Mouse (Mus musculus) lung, postnatal 36 days (tissue): ENCODE results near the gene Hoxd8.

Source experiments
- DNase-seq: peaks from one replicate; pipeline ENCODE4 v3.0.0; 2022; ENCODE audit warnings: mixed read lengths

Gene Hoxd8

DNA sequence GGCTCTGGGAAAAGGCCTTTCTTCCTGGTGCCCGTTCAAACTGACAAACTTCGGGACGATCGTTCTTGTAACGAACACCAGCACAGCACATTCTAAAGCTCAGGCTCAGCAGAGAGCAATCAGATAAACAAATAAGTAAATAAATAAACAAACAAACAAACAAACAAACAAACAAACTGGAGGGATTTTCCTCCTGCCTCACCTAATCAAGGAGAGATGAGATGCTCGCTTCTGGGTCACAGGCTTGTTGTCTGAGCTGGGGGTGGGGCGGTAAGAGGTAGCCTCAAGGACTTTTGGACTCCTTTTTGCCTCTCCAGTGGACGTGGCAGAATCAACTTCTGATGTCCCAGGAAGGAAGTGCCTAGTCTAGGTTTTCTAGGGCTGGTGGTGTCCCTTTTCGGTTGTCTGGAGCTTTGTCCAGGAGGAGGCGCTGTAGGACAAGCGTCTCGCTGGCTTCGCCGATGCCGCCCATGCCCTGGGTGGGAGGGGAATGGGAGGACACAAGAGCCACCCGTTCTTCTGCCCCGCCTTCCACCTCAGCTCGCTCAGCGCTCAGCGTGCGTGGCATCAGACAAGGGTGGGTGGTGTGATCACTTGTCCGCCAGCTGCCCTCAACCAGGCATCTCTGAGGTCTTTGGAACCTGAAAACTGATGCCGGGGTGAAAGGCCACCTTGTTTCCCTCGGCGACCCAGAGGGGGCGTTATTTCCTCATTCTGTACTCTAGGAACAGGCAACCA, 11.3 kb downstream of the Hoxd8 start:
- peak; percentile 83 for DNase-seq

DNA sequence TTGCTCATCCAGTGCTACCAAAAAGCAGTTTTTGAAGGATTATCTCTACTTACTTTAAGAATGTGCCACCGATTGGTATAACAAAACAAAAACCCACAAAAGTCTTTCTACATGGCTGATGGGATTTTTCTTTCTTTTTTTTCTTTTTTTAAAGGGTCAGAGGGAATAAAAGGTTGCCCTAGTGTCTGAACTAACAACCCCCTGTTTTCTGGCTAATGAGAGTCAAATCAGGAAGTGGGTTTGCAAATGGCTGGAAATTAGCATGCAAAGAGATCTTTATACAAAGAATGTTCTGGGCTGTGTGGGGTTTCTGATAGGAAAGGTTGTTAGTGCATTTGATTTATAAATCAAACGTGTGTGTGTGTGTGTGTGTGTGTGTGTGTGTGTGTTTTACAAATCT, 16.0 kb downstream of the Hoxd8 start:
- DNase-seq, result no peak

DNA sequence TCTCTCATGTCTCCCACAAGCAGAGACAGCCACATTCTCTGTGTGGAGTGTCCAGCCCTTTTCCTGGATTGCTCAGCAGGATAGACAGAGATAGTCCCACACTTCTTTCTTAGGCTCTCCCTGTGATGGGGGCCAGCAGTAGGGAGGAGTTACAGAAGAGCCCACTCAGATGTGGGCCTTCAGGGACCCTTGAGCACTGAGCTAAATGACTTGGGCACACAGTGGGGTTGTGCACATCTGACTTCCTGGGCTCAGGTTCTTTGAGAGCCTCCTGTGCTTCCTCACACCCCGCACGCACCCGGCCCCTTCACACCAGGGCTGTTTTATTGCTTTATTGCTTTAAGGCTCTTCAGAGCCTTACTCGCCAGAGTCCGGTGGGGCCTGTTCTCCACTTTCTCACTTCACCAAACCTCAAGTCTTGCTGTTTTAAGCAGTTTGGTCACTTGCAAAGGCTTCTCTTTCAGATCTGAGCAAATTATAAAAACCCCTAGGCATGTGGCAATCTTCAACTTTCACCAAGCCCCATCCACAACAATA, 16.6 kb downstream of the Hoxd8 start:
- no peak for DNase-seq

DNA sequence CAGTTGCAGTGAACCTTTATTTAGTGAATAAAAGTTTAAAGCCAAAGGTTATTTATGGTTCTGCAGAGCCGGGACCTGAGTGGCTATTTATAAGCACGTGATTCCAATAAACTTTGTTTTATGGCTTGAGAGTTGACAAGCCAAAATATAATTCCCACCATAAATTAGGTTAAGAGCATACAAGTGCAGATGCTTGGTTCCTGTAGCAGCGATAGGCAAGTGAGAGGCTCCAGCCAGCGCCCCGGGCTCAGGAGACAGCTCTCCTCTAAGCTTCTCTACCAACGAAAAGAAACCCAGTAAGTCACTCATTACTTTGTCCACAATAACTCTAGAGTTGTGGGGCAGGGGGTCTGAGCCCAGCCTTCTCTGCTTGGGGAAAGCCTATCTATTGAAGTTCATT, 17.5 kb downstream of the Hoxd8 start:
- DNase-seq, result no peak

DNA sequence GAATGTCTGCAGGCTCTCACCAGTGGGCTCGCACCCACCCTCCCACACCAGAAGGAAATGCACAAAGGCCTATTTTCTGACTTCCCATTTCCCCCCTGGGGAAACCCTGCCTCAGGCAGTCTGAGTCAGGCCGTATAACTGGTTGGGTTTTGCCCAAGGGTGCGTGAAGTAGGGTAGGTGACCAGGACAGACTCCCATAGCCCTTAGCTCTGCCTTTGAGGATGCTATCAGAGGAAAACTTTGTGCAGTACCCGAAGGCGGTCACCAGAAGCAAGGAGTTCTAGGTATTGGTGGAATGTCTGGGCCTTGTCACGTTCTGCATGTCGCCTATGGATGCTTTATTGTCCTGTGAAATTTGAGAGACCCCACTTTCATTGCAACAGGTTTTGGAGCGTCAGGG, 18.5 kb downstream of the Hoxd8 start:
- DNase-seq, result no peak

DNA sequence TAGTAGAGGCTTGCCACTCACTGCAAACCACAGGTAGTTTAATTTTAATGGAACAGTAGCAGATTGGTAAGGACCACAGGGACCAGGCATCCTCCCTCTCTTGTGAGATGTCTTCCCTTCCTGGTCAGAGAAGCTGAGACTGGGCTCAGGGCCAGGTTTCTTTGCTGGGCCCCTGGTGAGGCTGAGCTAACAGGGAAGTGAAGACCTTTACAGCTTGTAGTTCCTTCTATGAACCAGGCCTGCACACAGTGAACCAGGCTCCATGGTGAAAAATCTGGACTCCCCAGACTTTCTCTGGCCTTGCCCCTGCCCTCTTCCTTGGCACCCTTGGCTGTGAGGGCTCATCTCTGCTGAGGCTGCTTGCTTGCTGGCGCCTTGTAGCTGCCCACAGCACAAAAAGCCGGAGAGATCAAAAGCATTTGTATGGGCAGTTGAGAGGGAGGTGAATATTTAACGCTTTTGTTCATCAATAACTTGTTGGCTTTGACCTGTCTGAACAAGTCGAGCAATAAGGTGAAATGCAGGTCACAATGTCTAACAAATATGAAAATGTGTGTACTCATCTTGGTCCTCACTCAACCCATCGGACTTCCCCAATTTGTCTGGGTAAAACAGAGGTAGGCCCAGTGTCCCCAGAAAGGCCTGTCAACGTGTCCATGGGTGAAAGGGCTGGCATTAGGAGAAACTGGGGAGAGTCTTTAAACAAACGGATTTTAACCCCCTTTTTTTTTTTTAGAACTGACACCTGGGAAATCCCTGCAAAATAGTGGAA, 20.0 kb downstream of the Hoxd8 start:
- no peak for DNase-seq

DNA sequence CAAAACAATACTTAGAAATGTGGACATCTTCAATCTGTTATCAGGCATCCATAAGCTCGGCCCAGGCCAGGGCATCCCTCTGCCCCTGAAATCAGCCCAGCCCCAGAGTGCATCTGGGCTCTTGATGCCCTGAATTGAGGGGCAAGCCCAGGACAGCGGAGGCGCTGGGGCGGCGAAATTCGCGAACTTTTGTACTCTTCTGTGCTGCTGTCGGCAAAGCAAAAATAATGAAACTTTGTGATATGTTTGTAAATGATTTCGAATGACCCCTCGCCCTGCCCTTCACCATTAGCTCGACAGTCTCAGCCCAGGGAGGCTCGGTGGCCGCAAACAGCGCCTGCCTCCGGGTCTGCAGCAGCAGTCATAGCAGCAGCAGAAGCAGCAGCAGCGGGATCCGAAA, 20.8 kb downstream of the Hoxd8 start:
- no peak for DNase-seq

DNA sequence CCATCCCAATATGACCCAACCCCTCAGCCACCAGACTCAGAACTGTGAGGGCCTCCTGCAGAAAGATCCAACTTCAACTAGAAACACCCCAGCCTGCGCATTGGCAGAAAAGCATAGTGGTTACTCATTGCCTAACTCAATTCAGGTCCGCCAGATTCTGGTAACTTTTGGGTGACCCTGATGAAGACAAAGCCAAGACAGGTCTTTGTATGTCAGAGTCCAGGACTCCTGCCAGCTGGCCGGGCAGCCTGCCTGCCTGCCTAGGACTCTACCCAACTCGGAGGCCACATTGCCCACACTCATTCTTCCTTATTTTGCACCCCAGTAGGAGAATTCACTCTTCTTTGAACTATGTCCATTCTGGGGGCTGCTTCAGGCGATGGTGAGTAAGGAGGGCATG, 22.1 kb downstream of the Hoxd8 start, which contains the start of gene Gm28230:
Gm28230 (plus strand) TSS at position 178 of the 400 bp plus-strand sequence.
- DNase-seq, result no peak

DNA sequence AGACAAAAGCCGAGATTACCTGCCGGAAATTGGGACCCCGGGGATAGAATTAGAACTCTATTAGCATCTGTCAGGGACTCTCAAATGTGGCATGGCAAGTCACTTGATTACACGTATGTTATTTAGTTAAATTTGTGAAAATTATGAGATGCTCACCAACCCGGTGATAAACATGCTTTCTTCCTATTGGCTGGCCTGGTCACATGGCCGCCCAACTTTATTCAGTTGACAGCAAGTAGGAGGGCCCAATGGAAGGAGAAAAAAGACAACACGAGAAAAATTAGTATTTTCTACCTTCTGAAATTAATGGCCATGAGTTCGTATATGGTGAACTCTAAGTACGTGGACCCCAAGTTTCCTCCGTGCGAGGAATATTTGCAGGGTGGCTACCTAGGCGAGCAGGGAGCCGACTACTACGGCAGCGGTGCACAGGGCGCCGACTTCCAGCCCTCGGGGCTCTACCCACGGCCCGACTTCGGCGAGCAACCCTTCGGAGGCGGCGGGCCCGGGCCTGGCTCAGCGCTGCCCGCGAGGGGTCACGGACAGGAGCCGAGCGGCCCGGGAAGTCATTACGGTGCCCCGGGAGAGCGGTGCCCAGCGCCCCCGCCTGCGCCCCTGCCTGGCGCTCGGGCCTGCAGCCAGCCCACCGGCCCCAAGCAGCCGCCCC, 22.7 kb downstream of the Hoxd8 start:
- DNase-seq, result no peak

DNA sequence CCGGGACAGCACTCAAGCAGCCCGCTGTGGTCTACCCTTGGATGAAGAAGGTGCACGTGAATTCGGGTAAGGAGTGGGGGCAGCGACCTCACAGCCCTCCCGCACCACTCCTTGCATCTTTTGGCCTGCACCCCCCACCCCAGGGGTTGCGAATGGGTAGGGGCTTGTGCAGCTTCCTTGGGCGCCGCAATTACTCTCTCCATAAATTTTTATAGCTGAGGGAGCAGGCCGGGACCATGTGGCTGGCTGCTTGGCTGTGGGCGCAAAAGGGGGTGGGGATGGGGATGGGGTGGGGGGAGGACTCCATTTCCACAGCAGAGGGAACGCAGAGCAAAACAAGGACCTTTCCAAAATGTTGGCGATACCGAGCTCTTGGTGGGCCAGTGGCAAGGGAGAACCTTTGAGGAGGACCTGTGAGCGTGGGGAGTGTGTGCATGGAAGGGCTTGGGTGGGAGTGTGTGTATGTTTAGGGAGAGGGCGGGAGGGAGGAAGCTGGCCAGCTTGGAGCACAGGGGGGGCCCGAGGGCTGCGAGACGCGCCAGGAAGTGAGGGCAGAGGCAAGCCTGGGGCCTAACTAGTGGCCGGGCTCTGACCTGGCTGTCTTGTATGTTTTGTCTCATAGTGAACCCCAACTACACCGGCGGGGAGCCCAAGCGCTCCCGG, 23.4 kb downstream of the Hoxd8 start:
- no peak for DNase-seq

DNA sequence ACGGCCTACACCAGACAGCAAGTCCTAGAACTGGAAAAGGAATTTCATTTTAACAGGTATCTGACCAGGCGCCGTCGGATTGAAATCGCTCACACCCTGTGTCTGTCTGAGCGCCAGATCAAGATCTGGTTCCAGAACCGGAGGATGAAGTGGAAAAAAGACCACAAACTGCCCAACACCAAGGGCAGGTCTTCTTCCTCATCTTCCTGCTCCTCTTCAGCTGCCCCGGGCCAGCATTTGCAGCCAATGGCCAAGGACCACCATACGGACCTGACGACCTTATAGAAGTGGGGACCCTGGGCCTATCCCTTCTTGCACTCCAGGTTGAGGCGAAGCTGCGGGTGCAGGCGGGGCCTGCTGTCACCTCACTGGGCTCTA, 23.9 kb downstream of the Hoxd8 start:
- DNase-seq, result no peak

DNA sequence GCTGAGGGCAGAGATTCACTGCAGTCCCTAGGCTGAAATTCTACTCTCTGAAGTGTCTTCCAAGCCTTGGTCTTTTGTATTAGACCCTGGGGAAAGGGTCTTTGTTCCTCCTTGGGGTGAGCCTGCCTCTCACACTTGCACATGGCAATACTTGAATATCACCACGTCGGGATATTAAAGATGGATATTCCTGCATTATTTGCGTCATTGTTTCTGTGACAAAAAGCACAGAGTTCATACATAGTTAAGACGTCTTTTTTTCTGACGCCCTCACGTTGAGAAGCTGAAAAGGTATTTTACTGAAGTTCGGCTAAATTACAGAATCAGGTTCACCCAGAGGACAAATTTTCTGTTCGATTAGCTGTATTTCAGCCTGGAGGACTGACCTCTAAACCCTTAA, 25.9 kb downstream of the Hoxd8 start:
- no peak for DNase-seq

DNA sequence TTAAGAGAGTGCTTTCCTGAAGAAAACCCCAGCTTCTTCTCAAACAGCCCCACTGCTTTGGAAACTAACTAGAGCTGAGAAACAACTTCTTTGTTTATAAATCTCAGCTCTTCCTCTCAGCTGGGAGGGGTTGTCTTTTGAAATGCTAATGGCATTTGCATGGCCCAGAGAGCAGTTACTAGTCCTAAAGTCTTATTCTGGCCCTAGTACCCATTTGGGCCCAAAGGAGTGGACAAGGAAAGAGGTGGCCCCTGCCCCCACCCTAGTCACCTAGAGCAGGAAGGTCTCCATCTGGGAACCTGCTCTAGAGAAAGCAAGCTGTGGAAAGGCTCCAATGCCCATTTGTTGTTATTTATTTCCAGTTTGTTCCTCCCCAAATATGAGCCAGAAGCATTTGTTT, 26.6 kb downstream of the Hoxd8 start:
- no peak for DNase-seq

DNA sequence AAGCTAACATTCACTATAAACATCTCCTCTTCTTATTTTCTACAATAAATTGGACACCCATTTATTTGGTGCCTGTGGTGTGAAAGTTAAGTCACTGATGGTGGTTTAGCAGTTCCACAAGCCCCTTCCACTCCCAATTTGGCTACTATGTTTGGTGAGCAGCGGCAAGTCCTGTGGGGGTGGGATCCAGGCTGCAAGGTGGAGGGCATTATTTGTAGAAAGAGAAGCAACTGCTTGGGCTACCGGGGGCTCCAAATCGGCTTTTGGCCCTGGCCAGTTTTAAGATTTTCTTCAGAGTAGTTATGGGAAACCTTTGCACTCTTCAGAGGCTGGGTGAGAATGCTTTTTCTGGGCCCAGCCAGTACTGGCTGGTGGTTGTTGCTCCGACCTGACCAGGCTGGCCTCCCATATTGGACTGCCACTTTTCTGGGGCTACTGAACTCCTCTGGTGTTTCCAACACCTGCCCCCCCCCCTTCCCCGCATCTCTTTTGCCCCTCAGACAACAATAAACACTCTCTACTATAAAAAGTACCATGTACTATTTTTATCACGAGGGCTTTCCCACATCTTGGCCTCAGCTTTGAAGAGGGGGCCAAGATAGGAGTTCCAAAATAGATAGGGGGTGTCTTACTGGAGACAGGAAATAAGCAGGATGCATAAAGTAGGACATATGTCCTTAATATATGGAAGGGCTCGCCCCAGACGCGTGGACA, 27.5 kb downstream of the Hoxd8 start:
- no peak for DNase-seq

DNA sequence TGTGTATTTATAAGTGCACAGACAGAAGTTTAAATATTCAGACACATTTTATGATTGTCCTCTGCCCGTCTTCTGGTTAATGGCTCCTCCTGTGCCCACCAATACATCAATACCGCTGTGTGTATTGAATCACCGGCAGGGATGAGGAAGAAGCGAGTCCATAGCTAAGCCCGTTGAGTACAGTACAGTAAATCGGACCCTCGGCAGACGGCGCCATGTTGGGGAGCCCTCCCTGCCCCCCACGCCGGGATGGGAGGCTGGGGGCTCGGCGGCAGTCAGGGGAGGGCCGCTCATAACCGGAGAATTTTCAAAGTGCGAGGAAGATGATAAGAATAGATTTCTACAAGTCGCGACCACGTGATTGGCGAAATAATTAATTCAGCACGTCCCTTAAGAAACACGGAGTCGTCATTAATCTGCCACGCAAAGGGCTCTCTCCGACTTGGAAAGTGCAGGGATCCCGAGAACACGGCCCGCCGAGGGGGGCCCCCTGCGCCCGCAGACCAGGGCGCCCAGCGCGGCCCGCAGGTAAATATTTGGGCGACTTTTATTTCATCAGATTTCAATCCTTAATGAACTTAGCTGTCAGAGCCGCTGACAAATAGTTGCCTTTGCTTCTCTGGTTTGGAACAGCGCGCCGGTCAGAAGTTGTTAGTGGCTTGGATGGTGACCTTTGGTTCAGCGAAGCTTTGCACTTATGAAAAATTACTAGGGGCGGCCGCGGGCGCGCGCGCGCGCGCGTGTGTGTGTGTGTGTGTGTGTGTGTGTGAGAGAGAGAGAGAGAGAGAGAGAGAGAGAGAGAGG, 28.3 kb downstream of the Hoxd8 start:
- DNase-seq, result no peak

DNA sequence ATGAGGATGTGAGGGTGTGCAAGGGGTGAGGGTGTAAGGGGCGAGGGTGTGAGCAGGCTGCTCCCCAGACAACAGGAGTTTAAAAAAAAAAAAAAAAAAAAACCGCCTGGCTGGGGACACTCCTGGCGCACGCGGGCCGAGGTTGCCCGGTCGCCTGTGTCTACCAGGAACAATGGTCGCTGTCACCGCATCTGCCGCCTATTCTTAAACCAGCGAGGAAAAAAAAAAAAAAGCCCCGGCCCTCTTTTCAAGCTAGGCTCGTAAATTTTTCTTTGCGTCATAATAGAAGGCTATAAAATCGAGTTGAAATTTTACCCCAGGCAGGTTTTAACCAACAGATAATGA, 28.9 kb downstream of the Hoxd8 start:
- no peak for DNase-seq

DNA sequence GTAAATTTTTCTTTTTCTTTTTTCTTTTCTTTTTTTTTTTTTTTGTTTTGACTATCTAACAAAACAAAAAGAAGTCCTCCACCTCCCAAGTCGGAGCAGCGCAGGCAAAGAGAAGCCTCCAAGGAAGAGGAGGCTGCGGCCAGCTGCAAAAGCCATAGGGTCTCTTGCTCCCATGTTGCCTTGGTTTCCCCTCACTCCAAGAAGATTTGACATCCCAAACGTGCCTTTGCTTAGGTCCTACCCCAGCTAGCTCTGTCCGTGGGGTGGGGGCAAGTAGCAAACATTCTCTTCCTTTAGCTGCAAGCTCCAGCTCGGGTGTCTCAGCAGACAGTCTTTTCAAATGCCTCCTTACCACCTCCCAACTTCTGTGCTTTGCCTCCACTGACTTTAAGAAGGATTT, 29.4 kb downstream of the Hoxd8 start:
- no peak for DNase-seq

DNA sequence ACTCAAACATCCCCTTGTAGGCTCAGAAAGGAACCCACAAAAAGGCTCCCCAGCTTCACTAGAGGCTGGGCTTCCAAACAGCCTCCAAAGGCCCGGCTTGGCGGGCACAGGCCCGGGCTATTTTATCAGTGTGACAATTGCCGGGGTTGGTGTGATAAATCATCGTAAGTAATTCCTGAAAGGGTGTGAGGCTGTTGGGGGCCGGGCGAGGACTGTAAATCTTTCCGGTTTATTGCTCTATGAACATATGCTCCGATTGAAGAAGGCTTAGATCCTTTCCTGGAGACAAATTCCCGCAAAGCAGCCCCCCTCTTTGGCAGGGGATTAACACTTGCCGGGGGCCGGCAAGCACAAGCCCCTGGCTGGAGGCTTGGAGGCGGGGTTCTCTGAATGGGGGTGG, 30.0 kb downstream of the Hoxd8 start:
- DNase-seq, result no peak

DNA sequence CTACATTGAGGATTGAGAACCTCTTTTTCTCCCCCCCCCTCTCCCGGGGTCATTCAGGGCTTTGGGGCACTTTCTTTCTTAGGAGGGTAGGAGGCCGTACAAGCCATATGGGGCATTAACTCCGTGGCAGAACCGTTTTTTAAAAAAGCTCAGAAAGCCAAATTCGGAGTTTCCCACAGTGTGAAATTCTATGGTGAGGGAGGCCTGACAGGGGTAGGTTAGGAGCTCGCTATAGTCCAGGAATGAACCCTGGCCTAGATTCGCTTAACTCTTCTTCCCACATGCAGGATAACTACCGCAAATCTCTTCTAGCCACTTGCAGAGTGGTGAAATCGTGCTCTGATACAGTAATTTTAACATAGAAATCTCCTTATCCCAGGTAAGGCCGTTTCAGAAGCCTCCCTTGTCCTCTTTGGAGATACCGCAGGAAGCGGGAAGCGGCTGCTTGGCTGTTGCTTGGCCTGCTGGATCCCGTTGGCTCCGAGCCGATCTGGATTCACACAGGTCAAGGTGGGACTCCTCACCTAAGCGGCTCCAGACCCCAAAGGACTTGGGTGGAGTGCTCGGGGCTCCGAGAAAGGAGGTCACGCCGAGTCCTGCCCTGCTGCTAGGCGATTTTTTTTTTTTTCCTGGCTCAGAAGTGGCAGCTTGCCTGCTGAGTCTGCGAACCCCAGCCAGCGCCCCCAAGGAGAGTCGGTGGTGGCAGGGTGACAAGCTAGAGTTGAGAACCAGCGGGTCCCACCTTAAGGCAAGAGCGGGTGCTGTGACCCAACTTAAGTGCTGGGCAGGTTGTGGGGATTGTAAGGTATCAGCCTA, 30.8 kb downstream of the Hoxd8 start:
- no peak for DNase-seq

DNA sequence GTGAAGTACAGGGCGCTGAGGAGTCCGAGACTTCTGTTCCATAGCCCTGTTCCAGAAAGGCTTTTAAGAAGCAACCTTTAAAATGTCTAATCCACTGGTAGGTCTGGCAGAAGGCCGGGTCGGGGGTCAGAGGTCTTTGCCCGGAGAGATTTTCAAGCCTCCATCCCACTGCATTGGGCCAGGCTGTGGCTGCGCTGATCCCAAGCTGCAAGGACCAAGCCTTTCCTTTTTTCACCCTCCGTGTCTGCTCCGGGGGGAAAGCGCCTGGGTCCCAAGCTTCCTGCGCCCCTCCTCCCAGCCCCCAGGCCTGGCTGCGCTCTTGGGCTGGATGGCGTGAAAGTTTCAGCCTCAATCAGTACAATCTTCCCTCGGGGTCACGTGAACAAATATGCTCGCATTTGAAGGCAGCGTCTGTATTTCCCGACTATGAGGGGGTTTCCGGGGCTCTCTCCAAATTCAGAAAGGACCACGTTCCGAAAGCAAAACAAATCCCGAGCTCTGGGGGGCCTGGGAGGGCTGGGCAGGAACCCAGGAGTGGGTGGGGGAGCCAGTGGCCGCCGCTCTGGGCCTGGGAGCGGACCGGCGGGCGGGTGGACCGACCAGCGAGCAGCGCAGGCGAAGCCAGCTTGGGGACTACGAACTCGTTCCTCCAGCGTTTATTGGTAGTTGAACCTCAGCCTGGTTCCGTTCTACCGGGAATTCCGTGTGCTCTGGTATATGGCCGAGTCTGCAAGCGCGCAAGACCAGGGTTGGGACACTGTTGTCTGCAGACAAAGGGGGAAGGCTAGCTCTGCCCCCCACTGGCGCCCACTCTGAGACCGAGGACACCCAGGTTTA, 31.7 kb downstream of the Hoxd8 start:
- no peak for DNase-seq
